ENCODE assay signal across 15 mouse cellular contexts in genomic region chr2:169782874-169783680, GRCm38 (mm10).
DNase-seq lines count a peak whose midpoint lies in the region; ATAC-seq and TF ChIP-seq lines count a peak whose summit lies in the region.
"Had no signal": no experiment of that assay in that cellular context is flagged by ENCODE, and none has a peak within 500 bp of the region (broad histone marks: within the 10 kb centered on the region; RNA-seq: fewer than 3 reads in every experiment).

No protein-coding gene starts in this region.

- DNase-seq in heart, embryonic 10.5 days (ENCODE audit: low spot score) = no peak
- DNase-seq in heart, postnatal 14 days = no peak
- peak; percentile 10 to 36 for DNase-seq in left cerebral cortex, postnatal 36 days (ENCODE audit: low spot score in 2 of 2)
- DNase-seq in left cerebral cortex, adult 11 months (ENCODE audit: low spot score) = no peak
- peak; percentile 11 to 16 for DNase-seq in kidney, postnatal 36 days
- DNase-seq in lung, postnatal 10 days = peak; percentile 29
- no peak for DNase-seq in forebrain, embryonic 11.5 days (ENCODE audit: low spot score)
- no peak for DNase-seq in gastrocnemius, adult 2 months
- DNase-seq: B cell, adult 2 months; cerebellum, postnatal 36 days; gastrocnemius, postnatal 36 days had no signal

- H3K4me1 ChIP-seq in heart, embryonic 10.5 days = peaks cover 48% of the 10 kb centered on the region
- no peaks in the 10 kb centered on the region for H3K4me1 ChIP-seq in forebrain, embryonic 11.5 days (replicated peaks; ENCODE audit: control insufficient read depth, insufficient read depth, low read length)

- H3K4me2 ChIP-seq in forebrain, embryonic 11.5 days (ENCODE audit: low read depth, low read length, severe bottlenecking) = no peak overlapping the region
- H3K4me2 ChIP-seq: midbrain, embryonic 13.5 days; neural tube, embryonic 12.5 days had no signal

- WGBS in heart, embryonic 10.5 days = 35% methylated on average over 26 of the region's 26 CpGs
- 83% methylated on average over 26 of the region's 26 CpGs for WGBS in forebrain, embryonic 11.5 days

- H3K4me3 ChIP-seq in heart, embryonic 10.5 days = peak overlapping the region; percentile 33; the same call in 1 of the 2 replicates
- no peak overlapping the region for H3K4me3 ChIP-seq in forebrain, embryonic 11.5 days (ENCODE audit: low read depth, low read length)
- H3K4me3 ChIP-seq in gastrocnemius, adult 2 months = no peak overlapping the region
- H3K4me3 ChIP-seq: hindbrain, embryonic 10.5 days; midbrain, embryonic 13.5 days; neural tube, embryonic 12.5 days had no signal

- no peak for ATAC-seq in forebrain, embryonic 11.5 days (replicated peaks; ENCODE audit: low FRiP score)
- ATAC-seq: activated CD4-positive, CD25-positive, alpha-beta regulatory T cell, adult 4 months; midbrain, embryonic 13.5 days had no signal

- H3K27ac ChIP-seq in heart, embryonic 10.5 days = no peak overlapping the region
- no peak overlapping the region for H3K27ac ChIP-seq in forebrain, embryonic 11.5 days (ENCODE audit: low read depth, low read length)
- H3K27ac ChIP-seq in gastrocnemius, adult 2 months = no peak overlapping the region
- H3K27ac ChIP-seq: hindbrain, embryonic 10.5 days; midbrain, embryonic 13.5 days; neural tube, embryonic 12.5 days had no signal

- intact Hi-C loops in heart, postnatal 14 days (cut with DNase I) = no loop called here
- intact Hi-C loops in left cerebral cortex, postnatal 36 days (cut with DNase I) = no loop called here
- intact Hi-C loops in gastrocnemius, adult 2 months (cut with DNase I) = no loop called here

- H3K36me3 ChIP-seq in heart, embryonic 10.5 days = no peaks in the 10 kb centered on the region
- H3K36me3 ChIP-seq in forebrain, embryonic 11.5 days (ENCODE audit: control insufficient read depth, insufficient read depth, low read length) = no peaks in the 10 kb centered on the region
- H3K36me3 ChIP-seq: hindbrain, embryonic 10.5 days; midbrain, embryonic 13.5 days; neural tube, embryonic 12.5 days had no signal

- no peak for TF ChIP-seq CTCF in gastrocnemius, adult 2 months (IDR thresholded peaks at IDR 0.05)

- H3K27me3 ChIP-seq in heart, embryonic 10.5 days (ENCODE audit: insufficient read depth, poor library complexity, severe bottlenecking) = peaks cover 9% of the 10 kb centered on the region; the same call in 1 of the 2 replicates
- H3K27me3 ChIP-seq in forebrain, embryonic 11.5 days (ENCODE audit: control insufficient read depth, insufficient read depth, low read length) = no peaks in the 10 kb centered on the region
- H3K27me3 ChIP-seq: midbrain, embryonic 13.5 days; neural tube, embryonic 12.5 days had no signal

- H3K9me3 ChIP-seq in heart, embryonic 10.5 days = no peaks in the 10 kb centered on the region
- H3K9me3 ChIP-seq in forebrain, embryonic 11.5 days (ENCODE audit: control insufficient read depth, low read length) = no peaks in the 10 kb centered on the region
- H3K9me3 ChIP-seq: hindbrain, embryonic 10.5 days; midbrain, embryonic 13.5 days; neural tube, embryonic 12.5 days had no signal

- H3K9ac ChIP-seq in forebrain, embryonic 11.5 days (ENCODE audit: low read length) = no peak overlapping the region
- H3K9ac ChIP-seq: midbrain, embryonic 13.5 days; neural tube, embryonic 12.5 days had no signal

Comparison
In these comparisons a context has a peak if more than half of its experiments do, and no peak if none do; other contexts are left out.
1. DNase-seq: peak in left cerebral cortex, postnatal 36 days (2 of 2), kidney, postnatal 36 days (2 of 2) and lung, postnatal 10 days (single experiment); none in heart, embryonic 10.5 days (single experiment), heart, postnatal 14 days (0 of 2), left cerebral cortex, adult 11 months (single experiment), forebrain, embryonic 11.5 days (single experiment) and gastrocnemius, adult 2 months (single experiment).